Mouse (Mus musculus) myocyte (in vitro differentiated cells): ENCODE results near the gene Mien1. TPM values are rescaled to one million over a fixed set of nuclear protein-coding genes. Genes with fewer than 3 reads are reported as not detected.

Experiments used
- H3K27me3 ChIP-seq: one replicate; pipeline ENCODE4 v1.6.1; 2011; ENCODE audit not compliant: control insufficient read depth, insufficient read depth, insufficient read length
- H3K36me3 ChIP-seq: one replicate; pipeline ENCODE4 v1.6.1; 2011; ENCODE audit not compliant: control insufficient read depth, insufficient read depth
- H3K4me2 ChIP-seq: one replicate; pipeline ENCODE4 v1.6.1; 2011; ENCODE audit warnings: low read depth, control low read depth
- H3K4me3 ChIP-seq: one replicate; pipeline ENCODE4 v1.5.1; 2011; ENCODE audit warnings: mild to moderate bottlenecking, control low read depth, moderate library complexity
- H3K79me2 ChIP-seq: one replicate; pipeline ENCODE4 v1.6.1; 2011; ENCODE audit not compliant: control insufficient read depth, insufficient read depth
- H3ac ChIP-seq: one replicate; pipeline ENCODE4 v1.6.1; 2011; ENCODE audit not compliant: control insufficient read depth, insufficient read length
- CEBPB ChIP-seq: IDR thresholded peaks from 2 replicates; pipeline ENCODE4 v1.6.1; 2011; ENCODE audit warnings: mild to moderate bottlenecking, moderate library complexity; ENCODE audit not compliant: poor library complexity, insufficient read depth, severe bottlenecking
- E2F4 ChIP-seq: IDR thresholded peaks from one replicate; pipeline ENCODE4 v1.6.1; 2011; ENCODE audit warnings: mild to moderate bottlenecking, control low read depth, moderate library complexity; ENCODE audit not compliant: insufficient read depth
- MAX ChIP-seq: IDR thresholded peaks from one replicate; pipeline ENCODE4 v1.6.1; 2011; ENCODE audit warnings: low read depth, mild to moderate bottlenecking, control low read depth
- MYOD1 ChIP-seq, 3 experiments: IDR thresholded peaks; one replicate each; pipeline ENCODE4 v1.6.1; 2011; ENCODE audit warnings: control low read depth in 2 of 3, low read depth in 2 of 3, mild to moderate bottlenecking in 2 of 3, moderate library complexity in 1 of 3; ENCODE audit not compliant: insufficient read length in 2 of 3, control insufficient read depth in 1 of 3
- MYOG ChIP-seq, 3 experiments: IDR thresholded peaks; one replicate each; pipeline ENCODE4 v1.6.1; 2011; ENCODE audit warnings: control low read depth in 2 of 3, low read depth in 2 of 3, mild to moderate bottlenecking in 2 of 3; ENCODE audit not compliant: insufficient read length in 2 of 3, control insufficient read depth in 1 of 3, insufficient read depth in 1 of 3
- POLR2A ChIP-seq: IDR thresholded peaks from one replicate; pipeline ENCODE4 v1.6.1; 2011; ENCODE audit warnings: low read depth, mild to moderate bottlenecking, control low read depth, moderate library complexity; ENCODE audit not compliant: insufficient read length
- POLR2AphosphoS2 ChIP-seq: IDR thresholded peaks from one replicate; pipeline ENCODE4 v1.6.1; 2011; ENCODE audit warnings: low read depth, control low read depth; ENCODE audit not compliant: insufficient read length
- REST ChIP-seq: IDR thresholded peaks from one replicate; pipeline ENCODE4 v1.6.1; 2011; ENCODE audit warnings: mild to moderate bottlenecking, control low read depth, moderate library complexity; ENCODE audit not compliant: insufficient read depth, insufficient read length
- SRF ChIP-seq: IDR thresholded peaks from one replicate; pipeline ENCODE4 v1.6.1; 2011; ENCODE audit warnings: low read depth; ENCODE audit not compliant: control insufficient read depth, insufficient read length
- TCF12 ChIP-seq: IDR thresholded peaks from one replicate; pipeline ENCODE4 v1.6.1; 2011; ENCODE audit warnings: mild to moderate bottlenecking, control low read depth; ENCODE audit not compliant: poor library complexity, insufficient read depth, severe bottlenecking
- TCF3 ChIP-seq: IDR thresholded peaks from one replicate; pipeline ENCODE4 v1.6.1; 2011; ENCODE audit warnings: low read depth, control low read depth; ENCODE audit not compliant: insufficient read length
- USF1 ChIP-seq: IDR thresholded peaks from one replicate; pipeline ENCODE4 v1.6.1; 2011; ENCODE audit warnings: low read depth, mild to moderate bottlenecking, control low read depth, moderate library complexity
- polyA plus RNA-seq: library from polyadenylated mRNA; unstranded; fragments of >200 nt; fragmentation: generic; extraction: Trizol; gene quantifications from one replicate; pipeline ENCODE4 v1.2.1, GENCODE M21; 2012; ENCODE audit warnings: missing spikeins

Gene Mien1
- polyA plus RNA-seq, 1 experiment = 112 TPM

GRCm38 (mm10) chr11:98448191-98448790 lies 9.5 kb upstream of the Mien1 start:
- Histone ChIP-seq H3K79me2 (no peaks in the 10 kb centered on the region), H3ac (no peak overlapping the region), H3K4me2 (no peak overlapping the region), H3K27me3 (peaks cover 88% of the 10 kb centered on the region), H3K36me3 (no peaks in the 10 kb centered on the region), H3K4me3 (no peak overlapping the region)
- no peak for TF ChIP-seq MYOD1 (IDR thresholded peaks at IDR 0.05; ENCODE audit: control insufficient read depth in 1 of 3, insufficient read length in 2 of 3, low read depth in 2 of 3)
- TF ChIP-seq TCF12 = no peak
- TF ChIP-seq E2F4 = no peak
- no peak for TF ChIP-seq REST
- TF ChIP-seq POLR2AphosphoS2 = no peak
- TF ChIP-seq TCF3 = no peak
- no peak for TF ChIP-seq MYOG (IDR thresholded peaks at IDR 0.05; ENCODE audit: control insufficient read depth in 1 of 3, insufficient read depth in 1 of 3, insufficient read length in 2 of 3, low read depth in 2 of 3)
- TF ChIP-seq POLR2A = no peak
- TF ChIP-seq CEBPB = no peak

GRCm38 (mm10) chr11:98447475-98447834 lies 8.7 kb upstream of the Mien1 start:
- Histone ChIP-seq H3K27me3 (peaks cover 80% of the 10 kb centered on the region), H3K79me2 (no peaks in the 10 kb centered on the region), H3K4me2 (no peak overlapping the region)

DNA sequence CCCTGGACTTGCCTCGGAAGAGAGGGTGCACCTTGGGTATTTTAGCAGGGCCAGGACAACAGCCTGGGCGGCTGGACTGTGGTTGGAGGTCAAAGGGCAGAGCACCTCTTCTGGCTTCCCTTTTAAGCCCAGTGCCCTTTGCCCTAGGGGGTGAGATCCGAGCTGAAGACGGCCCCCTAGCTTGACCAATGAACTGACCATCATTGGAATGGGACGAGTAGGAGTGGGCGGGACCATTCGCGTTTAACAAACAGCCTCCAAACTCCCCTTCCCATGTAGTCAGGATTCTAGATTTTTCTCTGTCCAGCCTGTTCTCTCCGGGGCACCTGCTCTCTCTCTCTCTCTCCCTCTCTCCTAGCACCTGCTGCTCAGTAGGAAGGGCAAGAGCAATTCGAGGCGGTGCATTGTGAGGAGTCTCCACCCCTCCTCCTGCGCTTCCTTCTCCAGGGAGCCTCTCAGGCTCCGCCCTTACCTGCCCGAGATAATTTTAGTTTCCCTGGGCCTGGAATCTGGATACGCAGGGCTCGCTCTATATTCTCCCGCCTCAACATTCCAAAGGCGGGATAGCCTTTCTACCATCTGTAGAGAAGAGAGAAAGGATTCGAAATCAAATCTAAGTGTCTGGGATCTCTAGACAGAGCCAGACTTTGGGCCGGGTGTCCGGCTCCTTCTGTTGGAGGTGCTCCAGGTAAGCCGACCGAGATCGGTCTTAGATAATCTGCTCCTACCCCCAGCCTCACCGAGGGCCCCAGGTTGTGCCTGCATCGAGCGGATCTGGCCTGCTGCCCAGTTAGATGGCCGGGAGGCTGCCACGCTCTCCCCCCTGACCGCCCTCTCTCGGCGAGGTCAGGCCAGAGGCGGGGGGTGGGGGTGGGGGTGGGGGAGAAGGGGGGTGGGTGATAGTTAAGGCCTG lies 8.0 kb upstream of the Mien1 start:
- peaks cover 73% of the 10 kb centered on the region for H3K27me3 ChIP-seq
- no peak for TF ChIP-seq USF1
- H3ac ChIP-seq = no peak overlapping the region
- H3K36me3 ChIP-seq = no peaks in the 10 kb centered on the region
- H3K4me2 ChIP-seq = no peak overlapping the region
- no peak overlapping the region for H3K4me3 ChIP-seq
- no peaks in the 10 kb centered on the region for H3K79me2 ChIP-seq

More at GRCm38 (mm10) chr11:98447475-98447834, 8.7 kb upstream of the Mien1 start:
- no peak for TF ChIP-seq CEBPB
- TF ChIP-seq TCF12 = no peak
- no peak for TF ChIP-seq POLR2AphosphoS2
- no peak for TF ChIP-seq TCF3
- TF ChIP-seq MYOG (IDR thresholded peaks at IDR 0.05; ENCODE audit: control insufficient read depth in 1 of 3, insufficient read depth in 1 of 3, insufficient read length in 2 of 3, low read depth in 2 of 3) = no peak
- no peak for TF ChIP-seq POLR2A
- TF ChIP-seq SRF = no peak
- TF ChIP-seq MAX = no peak
- TF ChIP-seq REST = no peak
- TF ChIP-seq E2F4 = no peak
- TF ChIP-seq USF1 = no peak
- no peak for TF ChIP-seq MYOD1 (IDR thresholded peaks at IDR 0.05; ENCODE audit: control insufficient read depth in 1 of 3, insufficient read length in 2 of 3, low read depth in 2 of 3)
- no peak overlapping the region for H3K4me3 ChIP-seq
- H3K36me3 ChIP-seq = no peaks in the 10 kb centered on the region
- H3ac ChIP-seq = no peak overlapping the region

GRCm38 (mm10) chr11:98446213-98446561 lies 7.4 kb upstream of the Mien1 start, which contains the start of gene Grb7:
Gene Grb7, plus strand, starts transcription at chr11:98446394.
- H3K36me3 ChIP-seq = no peaks in the 10 kb centered on the region
- peaks cover 67% of the 10 kb centered on the region for H3K27me3 ChIP-seq
- no peak within 1 kb of the TSS for H3ac ChIP-seq
- TF ChIP-seq TCF12 (no peak), MYOG (IDR thresholded peaks at IDR 0.05; ENCODE audit: control insufficient read depth in 1 of 3, insufficient read depth in 1 of 3, insufficient read length in 2 of 3, low read depth in 2 of 3) (no peak), CEBPB (no peak), SRF (no peak), USF1 (no peak), POLR2AphosphoS2 (no peak)
- no peaks in the 10 kb centered on the region for H3K79me2 ChIP-seq
- H3K4me3 ChIP-seq = no peak within 1 kb of the TSS
- H3K4me2 ChIP-seq = no peak within 1 kb of the TSS

DNA sequence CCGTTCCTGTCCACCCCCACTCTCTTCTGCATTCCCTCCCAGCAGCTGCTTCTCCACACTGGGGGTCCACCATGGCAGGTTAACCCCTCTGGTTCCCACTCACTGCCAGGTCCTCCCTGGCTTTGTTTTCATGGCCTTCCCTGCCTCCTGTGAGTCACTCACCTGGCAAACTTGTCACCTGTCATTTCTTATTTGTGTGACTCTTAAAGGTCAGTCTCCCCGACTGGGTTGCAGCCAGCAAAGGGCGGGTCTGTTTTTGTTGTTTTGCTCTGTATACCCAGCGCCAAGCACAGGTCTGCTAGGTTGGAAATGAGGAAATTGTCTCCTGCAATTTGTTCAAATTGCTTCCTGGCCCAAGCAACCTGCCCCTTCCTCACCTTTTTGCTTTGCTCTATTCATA lies 6.9 kb upstream of the Mien1 start:
- no peak overlapping the region for H3ac ChIP-seq
- no peaks in the 10 kb centered on the region for H3K79me2 ChIP-seq
- H3K4me3 ChIP-seq = no peak overlapping the region
- no peak overlapping the region for H3K4me2 ChIP-seq
- H3K27me3 ChIP-seq = peaks cover 62% of the 10 kb centered on the region
- H3K36me3 ChIP-seq = no peaks in the 10 kb centered on the region
- TF ChIP-seq CEBPB (no peak), USF1 (no peak), MYOG (IDR thresholded peaks at IDR 0.05; ENCODE audit: control insufficient read depth in 1 of 3, insufficient read depth in 1 of 3, insufficient read length in 2 of 3, low read depth in 2 of 3) (no peak), TCF12 (no peak), MAX (no peak), POLR2AphosphoS2 (no peak), E2F4 (no peak), MYOD1 (IDR thresholded peaks at IDR 0.05; ENCODE audit: control insufficient read depth in 1 of 3, insufficient read length in 2 of 3, low read depth in 2 of 3) (no peak)
